Mouse (Mus musculus) small intestine, adult 2 months (tissue): ENCODE results near the gene Homer3. TPM values are rescaled to one million over a fixed set of nuclear protein-coding genes. Genes with fewer than 3 reads are reported as not detected.
A peak's percentile ranks its signal among the peaks of the same experiment; 100 is the strongest.

Source experiments
- H3K27ac ChIP-seq: fragments of 200-500 bp; 2 replicates; pipeline ENCODE4 v1.5.1; 2012; ENCODE audit warnings: low read depth, low read length, control low read depth, inconsistent platforms; ENCODE audit not compliant: insufficient read depth
- H3K27me3 ChIP-seq: fragments of 200-500 bp; 2 replicates; pipeline ENCODE4 v1.6.1; 2012; ENCODE audit warnings: mild to moderate bottlenecking, moderate library complexity, low read length, inconsistent platforms; ENCODE audit not compliant: control insufficient read depth, insufficient read depth
- H3K36me3 ChIP-seq: fragments of 200-500 bp; 2 replicates; pipeline ENCODE4 v1.6.1; 2012; ENCODE audit warnings: mild to moderate bottlenecking, low read length, control low read depth, inconsistent platforms; ENCODE audit not compliant: control insufficient read depth, insufficient read depth
- H3K4me1 ChIP-seq: fragments of 200-500 bp; 2 replicates; pipeline ENCODE4 v1.6.1; 2012; ENCODE audit warnings: low read length, inconsistent platforms, mixed read lengths; ENCODE audit not compliant: control insufficient read depth, insufficient read depth, insufficient read length
- H3K4me3 ChIP-seq: fragments of 200-500 bp; 2 replicates; pipeline ENCODE4 v1.5.1; 2012; ENCODE audit warnings: low read depth, mild to moderate bottlenecking, control low read depth, inconsistent platforms, low read length, moderate library complexity
- CTCF ChIP-seq: fragments of 200-500 bp; IDR thresholded peaks from 2 replicates; pipeline ENCODE4 v1.5.1; 2012; ENCODE audit warnings: low read depth, mild to moderate bottlenecking, control low read depth, inconsistent platforms, low read length, moderate library complexity, mixed read lengths; ENCODE audit not compliant: insufficient replicate concordance, insufficient read length; ENCODE audit errors: extremely low read depth
- POLR2A ChIP-seq: fragments of 200-500 bp; IDR thresholded peaks from 2 replicates; pipeline ENCODE4 v1.6.1; 2012; ENCODE audit warnings: low read depth, mild to moderate bottlenecking, control low read depth, inconsistent platforms, low read length, moderate library complexity
- WGBS: fragments of 180-500 bp; shearing (Covaris S2); methylation state at CpG from one replicate; pipeline ENCODE4 v1.1.7; 2018; 5-methylcytosine and 5-hydroxymethylcytosine counted together
- polyA plus RNA-seq: library from polyadenylated mRNA; depleted of rRNA; stranded (reverse); fragments of >200 nt; gene quantifications from 2 replicates; pipeline ENCODE4 v1.2.3, GENCODE M21; 2012

Homer3 gene
- polyA plus RNA-seq, 1 experiment: 9.4 TPM

DNA sequence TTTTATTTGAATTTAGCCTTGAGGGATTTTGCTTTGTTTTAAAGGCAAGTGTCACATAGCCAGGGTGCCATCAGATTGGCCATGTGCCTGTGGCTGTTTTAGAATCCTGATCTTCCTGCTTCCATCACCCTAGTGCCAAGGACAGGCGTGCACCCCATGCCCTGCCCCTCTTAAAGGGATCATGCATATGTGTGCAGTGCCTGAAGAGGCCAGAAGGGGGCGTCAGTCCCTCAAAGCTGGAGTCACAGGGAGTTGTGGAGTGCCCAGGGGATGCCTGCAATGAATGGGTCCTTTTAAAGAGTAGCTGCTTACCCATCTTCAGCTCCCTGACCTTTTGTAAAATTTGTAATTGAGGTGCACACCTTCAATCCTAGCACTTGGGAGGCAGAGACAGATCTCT, 26.7 kb downstream of the Homer3 start:
- no peaks in the 10 kb centered on the region for H3K4me1 ChIP-seq
- no peak overlapping the region for H3K27ac ChIP-seq
- 28% methylated on average over 2 of the region's 2 CpGs for WGBS
- peaks cover 68% of the 10 kb centered on the region for H3K36me3 ChIP-seq
- no peaks in the 10 kb centered on the region for H3K27me3 ChIP-seq
- no peak overlapping the region for H3K4me3 ChIP-seq
- TF ChIP-seq POLR2A: no peak
- peak; percentile 54; the same call in 1 of the 2 replicates for TF ChIP-seq CTCF

DNA sequence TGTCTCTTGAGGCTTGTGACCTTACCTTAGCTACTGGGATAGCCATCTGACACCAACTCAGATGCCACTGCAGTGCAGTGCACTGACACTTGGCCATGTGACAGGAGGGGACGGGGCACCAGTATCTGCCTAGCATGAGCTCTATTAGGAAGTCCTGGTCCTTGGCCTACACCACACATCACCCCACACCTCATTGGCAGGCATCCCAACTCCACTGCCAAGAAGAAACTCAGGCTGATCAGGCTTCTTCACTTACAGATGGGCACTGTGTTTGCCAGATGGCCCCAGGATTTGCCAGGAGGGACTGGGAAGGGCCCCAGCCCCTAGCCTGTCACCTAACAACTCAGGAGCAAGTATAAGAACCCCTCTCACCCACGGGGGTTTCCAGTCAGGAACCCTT, 30.8 kb downstream of the Homer3 start:
- 0 out of 2 replicates have a peak, but pooled peaks cover 3% of the 10 kb centered on the region for H3K4me1 ChIP-seq
- no peak for TF ChIP-seq CTCF
- no peak for TF ChIP-seq POLR2A
- H3K36me3 ChIP-seq: peaks cover 38% of the 10 kb centered on the region
- 62% methylated on average over 2 of the region's 2 CpGs for WGBS
- H3K27me3 ChIP-seq: no peaks in the 10 kb centered on the region; the same call in 1 of the 2 replicates
- no peak overlapping the region for H3K4me3 ChIP-seq
- H3K27ac ChIP-seq: no peak overlapping the region

- Histone ChIP-seq H3K27me3 (no peaks in the 10 kb centered on the region; the same call in 1 of the 2 replicates), H3K27ac (no peak within 1 kb of the TSS), H3K4me1 (0 out of 2 replicates have a peak, but pooled peaks cover 3% of the 10 kb centered on the region), H3K36me3 (peaks cover 21% of the 10 kb centered on the region), H3K4me3 (peak within 1 kb of the TSS; percentile 59)
- TF ChIP-seq CTCF (no peak), POLR2A (no peak)
- WGBS: 3% methylated on average over 66 of the region's 66 CpGs
Measured at GRCm38 (mm10) chr8:70315624-70316510, 33.2 kb downstream of the Homer3 start, which contains the start of gene Cers1. Gene Cers1, plus strand, starts transcription at chr8:70315775.

DNA sequence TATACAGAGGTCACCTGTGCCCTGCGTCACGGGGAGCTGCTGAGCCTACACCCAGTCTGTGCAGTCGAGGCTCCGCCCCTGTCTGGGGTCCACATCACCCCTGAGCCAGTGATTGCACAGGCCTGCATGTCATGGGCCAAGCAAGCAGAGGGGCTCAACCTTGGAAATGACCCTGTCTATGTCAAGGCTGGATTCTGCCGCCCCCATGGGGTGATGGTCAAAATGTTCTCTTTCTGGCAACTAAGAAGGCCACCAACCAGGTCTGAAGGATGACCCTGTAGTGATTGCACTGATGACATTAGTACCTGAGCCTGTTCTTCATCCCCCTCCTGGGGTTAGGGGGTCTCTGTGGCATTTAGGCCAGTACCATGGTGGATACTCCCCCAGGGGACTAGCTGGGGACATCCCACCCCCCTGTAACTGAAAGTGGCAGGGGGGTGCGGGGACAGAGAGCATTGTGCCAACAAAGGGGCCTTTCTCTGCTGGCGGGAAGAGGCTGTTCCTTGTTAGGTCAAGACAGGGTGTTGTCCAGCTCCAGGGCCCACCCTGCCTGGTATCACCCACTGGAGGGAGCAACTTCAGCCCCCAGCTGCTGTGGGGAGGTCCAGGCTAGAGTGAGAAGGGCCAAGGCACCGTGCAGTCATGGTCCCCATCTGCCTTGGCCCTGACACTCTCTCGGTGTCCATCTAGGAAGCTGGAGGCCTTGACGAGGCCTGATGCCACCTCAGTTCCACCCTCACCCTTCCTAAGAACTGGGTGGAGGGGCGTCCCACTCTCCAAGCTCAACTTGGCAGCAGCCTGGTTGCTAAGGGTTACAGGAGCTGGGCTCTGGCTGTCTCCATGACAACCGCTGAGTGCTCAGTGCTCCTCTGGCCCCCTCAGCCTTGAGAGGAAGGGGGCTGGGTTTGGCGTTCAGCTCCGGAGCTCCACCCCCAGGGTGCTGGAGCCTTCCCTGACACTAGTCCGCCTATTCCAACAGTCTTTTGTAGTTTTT, 34.2 kb downstream of the Homer3 start:
- WGBS: 23% methylated on average over 15 of the region's 15 CpGs
- Histone ChIP-seq H3K27ac (no peak overlapping the region), H3K4me1 (0 out of 2 replicates have a peak, but pooled peaks cover 3% of the 10 kb centered on the region), H3K36me3 (peaks cover 13% of the 10 kb centered on the region), H3K4me3 (no peak overlapping the region), H3K27me3 (no peaks in the 10 kb centered on the region; the same call in 1 of the 2 replicates)
- no peak for TF ChIP-seq POLR2A
- TF ChIP-seq CTCF: no peak

GRCm38 (mm10) chr8:70317872-70318271, 35.2 kb downstream of the Homer3 start:
- Histone ChIP-seq H3K36me3 (peaks cover 7% of the 10 kb centered on the region), H3K4me3 (no peak overlapping the region), H3K4me1 (0 out of 2 replicates have a peak, but pooled peaks cover 3% of the 10 kb centered on the region), H3K27me3 (no peaks in the 10 kb centered on the region; the same call in 1 of the 2 replicates), H3K27ac (no peak overlapping the region)
- TF ChIP-seq POLR2A: no peak
- no peak for TF ChIP-seq CTCF
- WGBS: 77% methylated on average over 5 of the region's 5 CpGs

- no peaks in the 10 kb centered on the region for H3K4me1 ChIP-seq
- H3K27ac ChIP-seq: no peak overlapping the region
- 88% methylated on average over 3 of the region's 3 CpGs for WGBS
- H3K27me3 ChIP-seq: no peaks in the 10 kb centered on the region
- no peak overlapping the region for H3K4me3 ChIP-seq
- no peaks in the 10 kb centered on the region for H3K36me3 ChIP-seq
- no peak for TF ChIP-seq CTCF
- TF ChIP-seq POLR2A: no peak
Measured at GRCm38 (mm10) chr8:70323716-70324115, 41.1 kb downstream of the Homer3 start.

DNA sequence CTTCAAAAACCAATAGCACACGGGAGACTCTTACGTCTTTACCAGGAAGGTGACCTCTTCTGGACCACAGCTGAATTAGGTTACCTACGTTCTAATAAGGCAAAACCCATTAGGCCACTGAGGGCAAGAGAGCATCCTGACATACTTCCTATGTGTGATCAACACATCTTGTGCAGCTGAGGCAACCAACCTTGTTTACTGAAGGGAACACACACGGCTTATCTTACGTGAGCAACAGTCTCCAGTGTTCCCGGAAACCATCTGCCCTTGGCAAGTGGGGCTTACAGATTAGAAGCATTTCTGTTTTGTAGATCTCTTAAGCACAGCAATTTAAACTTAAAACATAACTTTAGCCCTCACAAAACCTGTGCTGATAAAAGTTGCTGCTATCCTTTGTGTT, 44.9 kb downstream of the Homer3 start:
- TF ChIP-seq CTCF (no peak), POLR2A (no peak)
- WGBS: 85% methylated on average over 6 of the region's 6 CpGs
- Histone ChIP-seq H3K36me3 (peaks cover 17% of the 10 kb centered on the region), H3K4me3 (no peak overlapping the region), H3K27me3 (no peaks in the 10 kb centered on the region), H3K27ac (no peak overlapping the region), H3K4me1 (no peaks in the 10 kb centered on the region)
